Mouse (Mus musculus) hindbrain, embryonic 15.5 days (tissue): Measurements from ENCODE around the gene Nab2. TPM values are rescaled to one million over a fixed set of nuclear protein-coding genes. Genes with fewer than 3 reads are reported as not detected.

Experiments used
- ATAC-seq: fragments of 200-750 bp; cut with Nextera tagmentation; 2 replicates; pipeline ENCODE4 v1.8.0; 2017; ENCODE audit warnings: low read depth, moderate number of reproducible peaks, moderate TSS enrichment; ENCODE audit not compliant: low FRiP score
- H3K27ac ChIP-seq: fragments of 300-500 bp; sonication (generic); replicated peaks from 2 replicates; pipeline ENCODE4 v1.5.1; 2015; ENCODE audit warnings: mild to moderate bottlenecking, inconsistent platforms
- H3K27me3 ChIP-seq: fragments of 300-500 bp; sonication (generic); 2 replicates; pipeline ENCODE4 v1.6.1; 2015; ENCODE audit warnings: control low read depth, inconsistent platforms
- H3K36me3 ChIP-seq: fragments of 300-500 bp; sonication (generic); 2 replicates; pipeline ENCODE4 v1.6.1; 2015; ENCODE audit warnings: control low read depth, inconsistent platforms
- H3K4me1 ChIP-seq: fragments of 300-500 bp; sonication (generic); replicated peaks from 2 replicates; pipeline ENCODE4 v1.6.1; 2015; ENCODE audit warnings: control low read depth, inconsistent platforms
- H3K4me2 ChIP-seq: fragments of 300-500 bp; sonication (generic); 2 replicates; pipeline ENCODE4 v1.6.1; 2015; ENCODE audit warnings: moderate library complexity, mild to moderate bottlenecking, inconsistent platforms
- H3K4me3 ChIP-seq: fragments of 300-500 bp; sonication (generic); 2 replicates; pipeline ENCODE4 v1.5.1; 2015; ENCODE audit warnings: mild to moderate bottlenecking, inconsistent platforms
- H3K9ac ChIP-seq: fragments of 300-500 bp; sonication (generic); 2 replicates; pipeline ENCODE4 v1.6.1; 2015; ENCODE audit warnings: inconsistent platforms
- H3K9me3 ChIP-seq: fragments of 300-500 bp; sonication (generic); 2 replicates; pipeline ENCODE4 v1.6.1; 2016; ENCODE audit warnings: control low read depth, inconsistent platforms
- WGBS: fragments of 180-500 bp; shearing (Covaris S2); methylation state at CpG from one replicate; pipeline ENCODE4 v1.1.7; 2015; 5-methylcytosine and 5-hydroxymethylcytosine counted together
- polyA plus RNA-seq: library from polyadenylated mRNA; unstranded; fragments of >200 nt; fragmentation: Nextera tagmentation; extraction: Ambion mirVana; gene quantifications from 2 replicates; pipeline ENCODE4 v1.2.1, GENCODE M21; 2015

Gene Nab2
- polyA plus RNA-seq, 1 experiment from 2014 or later, result 2.7 TPM

- no peaks in the 10 kb centered on the region for H3K9me3 ChIP-seq
- no peak overlapping the region for H3K27ac ChIP-seq
- no peaks in the 10 kb centered on the region for H3K36me3 ChIP-seq
- no peaks in the 10 kb centered on the region for H3K4me1 ChIP-seq
- no peaks in the 10 kb centered on the region for H3K27me3 ChIP-seq
- no peak overlapping the region for H3K4me3 ChIP-seq
- 80% methylated on average over 7 of the region's 7 CpGs for WGBS
- no peak overlapping the region for H3K9ac ChIP-seq
- no peak overlapping the region for H3K4me2 ChIP-seq
- no peak for ATAC-seq
These were observed 35.6 kb downstream of the Nab2 start for GRCm38 (mm10) chr10:127632668-127633271.

DNA sequence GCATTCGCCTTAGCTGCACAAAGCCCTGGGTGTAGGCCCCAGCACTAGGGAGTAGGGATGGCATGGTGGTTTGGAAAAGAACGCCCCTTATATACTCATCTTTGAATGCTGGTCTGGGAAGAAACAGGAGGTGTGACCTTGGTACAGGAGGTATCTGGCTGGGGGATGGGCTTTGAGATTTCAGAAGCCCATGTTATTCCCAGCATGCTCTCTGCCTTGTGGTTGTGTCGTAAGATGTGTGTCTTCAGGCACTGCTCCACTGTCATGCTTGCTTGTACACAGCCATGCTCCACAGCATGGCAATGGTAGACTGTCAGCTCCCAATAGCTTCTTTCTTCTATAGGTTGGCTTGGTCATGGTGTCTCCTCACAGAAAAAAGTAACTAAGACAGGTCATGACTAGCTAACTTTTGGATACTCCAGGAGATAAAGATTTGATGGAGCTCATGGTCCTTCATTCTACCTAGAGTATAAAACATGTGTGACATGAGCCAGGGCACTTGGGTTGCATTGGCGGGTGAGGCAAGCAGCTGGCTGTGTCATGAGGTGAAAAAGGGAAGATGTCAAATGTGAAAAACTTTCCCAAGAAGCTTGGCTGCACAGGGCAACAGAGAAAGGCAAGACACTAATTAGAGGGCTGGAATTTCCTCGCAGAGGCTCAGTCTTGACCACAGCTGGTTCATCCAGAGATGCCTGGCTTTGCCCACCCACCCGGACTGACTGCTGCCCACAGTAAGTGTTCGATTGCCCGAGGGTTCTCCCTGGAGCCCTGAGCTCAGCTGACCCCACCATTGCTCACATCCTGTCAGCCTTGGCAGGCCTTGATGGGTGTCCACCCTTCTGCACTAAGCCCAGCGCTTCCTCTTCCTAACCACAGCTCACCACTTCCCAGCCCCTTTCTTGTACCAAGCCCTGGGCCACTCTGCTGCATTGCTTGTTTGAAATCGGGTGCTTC, 36.8 kb downstream of the Nab2 start:
- Histone ChIP-seq H3K4me2 (no peak overlapping the region), H3K27ac (no peak overlapping the region), H3K9ac (no peak overlapping the region), H3K27me3 (no peaks in the 10 kb centered on the region), H3K4me1 (no peaks in the 10 kb centered on the region), H3K4me3 (no peak overlapping the region), H3K36me3 (no peaks in the 10 kb centered on the region), H3K9me3 (no peaks in the 10 kb centered on the region)
- WGBS, result 88% methylated on average over 10 of the region's 10 CpGs
- no peak for ATAC-seq

- Histone ChIP-seq H3K36me3 (no peaks in the 10 kb centered on the region), H3K27ac (no peak overlapping the region), H3K9me3 (no peaks in the 10 kb centered on the region), H3K4me3 (no peak overlapping the region), H3K9ac (no peak overlapping the region), H3K27me3 (no peaks in the 10 kb centered on the region), H3K4me2 (no peak overlapping the region), H3K4me1 (no peaks in the 10 kb centered on the region; the same call in 1 of the 2 replicates)
- ATAC-seq, result no peak
- 91% methylated on average over 3 of the region's 3 CpGs for WGBS
These were observed 41.9 kb downstream of the Nab2 start for GRCm38 (mm10) chr10:127626433-127626832.

- WGBS, result 92% methylated on average over 6 of the region's 6 CpGs
- Histone ChIP-seq H3K4me1 (peaks cover 11% of the 10 kb centered on the region), H3K4me2 (no peak overlapping the region), H3K9me3 (no peaks in the 10 kb centered on the region), H3K9ac (no peak overlapping the region), H3K27ac (no peak overlapping the region), H3K4me3 (no peak overlapping the region), H3K36me3 (no peaks in the 10 kb centered on the region), H3K27me3 (no peaks in the 10 kb centered on the region)
- ATAC-seq, result no peak
These were observed 44.7 kb downstream of the Nab2 start for GRCm38 (mm10) chr10:127623439-127624216.

GRCm38 (mm10) chr10:127622661-127623060, 45.7 kb downstream of the Nab2 start:
- WGBS, result 60% methylated on average over 4 of the region's 4 CpGs
- Histone ChIP-seq H3K27me3 (no peaks in the 10 kb centered on the region), H3K36me3 (no peaks in the 10 kb centered on the region), H3K4me3 (no peak overlapping the region), H3K4me2 (no peak overlapping the region), H3K4me1 (peaks cover 21% of the 10 kb centered on the region), H3K27ac (no peak overlapping the region), H3K9ac (no peak overlapping the region), H3K9me3 (no peaks in the 10 kb centered on the region)
- no peak for ATAC-seq

DNA sequence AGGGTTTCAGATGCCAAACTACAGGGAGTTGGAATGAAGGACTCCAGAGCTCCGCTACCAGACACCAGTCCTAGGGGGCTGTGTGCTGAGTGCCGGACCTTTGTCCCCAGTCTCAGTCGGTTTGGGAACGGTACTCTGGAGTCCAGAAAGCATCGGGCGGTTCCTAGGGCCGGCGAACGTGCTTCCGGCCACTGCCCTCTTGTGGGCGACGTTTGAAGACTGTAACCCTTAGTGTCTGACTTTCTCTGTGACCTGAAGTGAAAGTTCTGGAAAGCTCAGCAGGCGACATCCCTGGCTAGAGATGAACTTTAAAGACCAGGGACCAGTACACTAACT, 46.3 kb downstream of the Nab2 start:
- WGBS, result 1% methylated on average over 13 of the region's 13 CpGs
- H3K4me3 ChIP-seq, result peak overlapping the region; percentile 71
- peak overlapping the region; percentile 43 for H3K9ac ChIP-seq
- ATAC-seq, result peak; percentile 24; the same call in 1 of the 2 replicates
- peak overlapping the region; percentile 82 for H3K27ac ChIP-seq
- H3K4me1 ChIP-seq, result peaks cover 27% of the 10 kb centered on the region
- no peaks in the 10 kb centered on the region for H3K27me3 ChIP-seq
- H3K4me2 ChIP-seq, result peak overlapping the region; percentile 87
- H3K36me3 ChIP-seq, result no peaks in the 10 kb centered on the region
- no peaks in the 10 kb centered on the region for H3K9me3 ChIP-seq

GRCm38 (mm10) chr10:127621191-127622056, 46.9 kb downstream of the Nab2 start:
- peak; percentile 84 for ATAC-seq

GRCm38 (mm10) chr10:127620406-127621190, 47.8 kb downstream of the Nab2 start, which contains the start of gene Lrp1:
Lrp1 (minus strand) TSS chr10:127621148.
- peak within 1 kb of the TSS; percentile 70 for H3K9ac ChIP-seq
- no peaks in the 10 kb centered on the region for H3K36me3 ChIP-seq
- 0% methylated on average over 24 of the region's 32 CpGs for WGBS
- peak within 1 kb of the TSS; percentile 71 for H3K4me3 ChIP-seq
- peak; percentile 76 for ATAC-seq
- H3K27ac ChIP-seq, result peak within 1 kb of the TSS; percentile 86
- peaks cover 41% of the 10 kb centered on the region for H3K4me1 ChIP-seq
- H3K27me3 ChIP-seq, result no peaks in the 10 kb centered on the region
- H3K9me3 ChIP-seq, result no peaks in the 10 kb centered on the region
- H3K4me2 ChIP-seq, result peak within 1 kb of the TSS; percentile 87

More at GRCm38 (mm10) chr10:127621191-127622056, 46.9 kb downstream of the Nab2 start:
- Histone ChIP-seq H3K9ac (peak overlapping the region; percentile 43), H3K9me3 (no peaks in the 10 kb centered on the region), H3K4me2 (peak overlapping the region; percentile 87), H3K4me3 (peak overlapping the region; percentile 71), H3K27me3 (no peaks in the 10 kb centered on the region), H3K4me1 (peaks cover 33% of the 10 kb centered on the region), H3K36me3 (no peaks in the 10 kb centered on the region), H3K27ac (peak overlapping the region; percentile 82)
- WGBS, result under 1% methylated on average over 36 of the region's 39 CpGs

DNA sequence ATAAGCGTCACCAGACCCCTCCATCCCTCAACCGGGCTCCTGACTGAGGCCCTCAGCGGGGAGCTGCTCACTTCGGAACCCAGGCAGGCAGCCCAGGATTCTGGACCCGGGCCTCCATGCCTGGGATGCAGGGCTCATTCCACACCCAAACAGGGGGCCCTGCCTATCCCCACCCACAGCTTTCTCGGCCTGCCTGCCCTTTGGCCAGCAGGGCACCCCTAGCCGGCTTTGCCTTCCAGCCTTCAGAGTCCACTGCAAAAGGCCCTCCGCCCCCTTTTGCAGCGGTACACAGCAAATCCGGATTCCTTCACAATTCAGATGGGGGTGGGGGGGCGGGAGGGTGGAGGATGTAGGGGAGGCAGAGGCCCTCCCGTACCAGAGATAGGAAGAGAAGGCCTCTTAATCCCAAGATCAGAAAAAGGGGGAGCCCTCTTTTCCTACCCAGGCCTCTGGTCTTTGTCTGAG, 48.4 kb downstream of the Nab2 start:
- Histone ChIP-seq H3K4me3 (peak overlapping the region; percentile 71), H3K9me3 (no peaks in the 10 kb centered on the region), H3K27me3 (no peaks in the 10 kb centered on the region), H3K27ac (peak overlapping the region; percentile 86), H3K4me1 (peaks cover 47% of the 10 kb centered on the region), H3K4me2 (peak overlapping the region; percentile 87), H3K36me3 (no peaks in the 10 kb centered on the region), H3K9ac (peak overlapping the region; percentile 70)
- WGBS, result under 1% methylated on average over 12 of the region's 12 CpGs
- peak; percentile 2; the same call in 1 of the 2 replicates for ATAC-seq

DNA sequence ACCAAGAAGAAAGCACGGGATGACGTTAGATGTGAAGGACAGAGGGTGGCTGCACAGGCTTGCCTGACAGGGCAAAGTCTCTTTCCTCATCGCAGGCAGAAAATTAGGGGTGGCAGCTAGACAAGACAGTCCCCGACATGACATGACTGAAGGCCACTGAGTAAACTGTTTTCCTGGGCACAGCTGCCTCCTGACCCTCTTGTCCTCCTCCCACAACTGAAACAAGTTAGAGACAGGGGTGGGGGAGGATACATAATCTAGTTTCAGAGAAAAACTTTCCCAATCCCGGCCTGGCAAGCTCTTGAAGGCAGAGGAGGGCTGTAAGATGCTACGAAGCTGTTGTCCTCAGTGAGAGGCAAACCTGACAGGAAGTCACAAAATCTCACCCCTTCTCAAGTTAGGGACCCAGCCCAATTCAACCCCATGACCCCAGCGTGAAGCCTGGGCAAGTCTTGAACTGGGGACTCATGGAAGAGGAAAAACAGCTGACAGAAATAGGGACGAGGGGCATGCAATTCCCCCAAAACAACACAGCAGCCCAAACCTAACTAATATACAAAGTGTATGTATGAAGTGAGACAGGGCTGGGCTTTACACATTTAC, 49.1 kb downstream of the Nab2 start:
- Histone ChIP-seq H3K4me2 (peak overlapping the region; percentile 87), H3K4me1 (peaks cover 55% of the 10 kb centered on the region), H3K4me3 (peak overlapping the region; percentile 71), H3K27me3 (no peaks in the 10 kb centered on the region), H3K9me3 (no peaks in the 10 kb centered on the region), H3K9ac (peak overlapping the region; percentile 70), H3K27ac (peak overlapping the region; percentile 86), H3K36me3 (no peaks in the 10 kb centered on the region)
- 23% methylated on average over 8 of the region's 8 CpGs for WGBS
- no peak for ATAC-seq
